Comparison of ENCODE assay signal across 33 mouse cellular contexts in genomic region chr10:124945257-124945656, GRCm38 (mm10).
"Had no signal": no experiment of that assay in that cellular context is flagged by ENCODE, and none has a peak within 500 bp of the region (broad histone marks: within the 10 kb centered on the region; RNA-seq: fewer than 3 reads in every experiment).

No protein-coding gene starts in this region.

- ATAC-seq: hindbrain, embryonic 16.5 days; hindbrain, postnatal 0 days; inflammation-experienced regulatory T-cells, adult 6 months had no signal

- H3K4me3 ChIP-seq: heart, embryonic 10.5 days; heart, embryonic 12.5 days; heart, embryonic 13.5 days; heart, embryonic 15.5 days; hindbrain, embryonic 10.5 days; hindbrain, embryonic 12.5 days; hindbrain, embryonic 13.5 days; hindbrain, embryonic 15.5 days; kidney, embryonic 15.5 days; layer of hippocampus, adult 2 months; left cerebral cortex, adult 2 months had no signal

- H3K9me3 ChIP-seq: heart, embryonic 10.5 days; heart, embryonic 12.5 days; heart, embryonic 13.5 days; heart, embryonic 15.5 days; hindbrain, embryonic 10.5 days; hindbrain, embryonic 12.5 days; hindbrain, embryonic 13.5 days; hindbrain, embryonic 15.5 days; kidney, embryonic 15.5 days had no signal

- H3K4me2 ChIP-seq: heart, embryonic 11.5 days; heart, embryonic 12.5 days; heart, embryonic 13.5 days; heart, embryonic 15.5 days; hindbrain, embryonic 12.5 days; hindbrain, embryonic 13.5 days; hindbrain, embryonic 14.5 days; hindbrain, embryonic 15.5 days; kidney, embryonic 15.5 days had no signal

- H3K27ac ChIP-seq: heart, embryonic 10.5 days; heart, embryonic 13.5 days; heart, embryonic 15.5 days; hindbrain, embryonic 10.5 days; hindbrain, embryonic 12.5 days; hindbrain, embryonic 13.5 days; hindbrain, embryonic 14.5 days; hindbrain, embryonic 15.5 days; hindbrain, postnatal 0 days; kidney, embryonic 15.5 days; kidney, postnatal 0 days; layer of hippocampus, adult 2 months; left cerebral cortex, adult 2 months had no signal

- H3K4me1 ChIP-seq: heart, embryonic 10.5 days; heart, embryonic 12.5 days; heart, embryonic 13.5 days; heart, embryonic 15.5 days; hindbrain, embryonic 10.5 days; hindbrain, embryonic 12.5 days; hindbrain, embryonic 13.5 days; hindbrain, embryonic 15.5 days; kidney, embryonic 15.5 days had no signal

- H3K27me3 ChIP-seq: heart, embryonic 12.5 days; heart, embryonic 13.5 days; heart, embryonic 15.5 days; hindbrain, embryonic 12.5 days; hindbrain, embryonic 13.5 days; hindbrain, embryonic 15.5 days; kidney, embryonic 15.5 days had no signal

- DNase-seq: heart, postnatal 10 days; heart, postnatal 14 days; heart, postnatal 36 days; heart, postnatal 4 days; kidney, adult 11 months; kidney, adult 18-20 months; kidney, adult 2 months; kidney, adult 8-10 months; kidney, adult 9 months; kidney, postnatal 10 days; kidney, postnatal 14 days; kidney, postnatal 25 days; kidney, postnatal 36 days; kidney, postnatal 4 days; layer of hippocampus, adult 9-11 months; layer of hippocampus, postnatal 36 days had no signal

- H3K36me3 ChIP-seq: heart, embryonic 10.5 days; heart, embryonic 12.5 days; heart, embryonic 13.5 days; heart, embryonic 15.5 days; hindbrain, embryonic 10.5 days; hindbrain, embryonic 12.5 days; hindbrain, embryonic 13.5 days; hindbrain, embryonic 15.5 days; kidney, embryonic 15.5 days had no signal

- H3K9ac ChIP-seq: heart, embryonic 12.5 days; heart, embryonic 13.5 days; heart, embryonic 15.5 days; hindbrain, embryonic 12.5 days; hindbrain, embryonic 13.5 days; hindbrain, embryonic 14.5 days; hindbrain, embryonic 15.5 days; kidney, embryonic 15.5 days had no signal
